Mouse (Mus musculus) gonadal fat pad, adult 2 months (tissue): ENCODE measurements around the gene Cacna1h. TPM values are rescaled to one million over a fixed set of nuclear protein-coding genes. Genes with fewer than 3 reads are reported as not detected.

Experiments used
- polyA plus RNA-seq: library from polyadenylated mRNA; depleted of rRNA; stranded (reverse); fragments of >200 nt; gene quantifications from 2 replicates; pipeline ENCODE4 v1.2.3, GENCODE M21; 2012; rRNA removed

Gene Cacna1h
- polyA plus RNA-seq, 1 experiment, result 8.9 TPM

Other genes with a start within 250 kb of the Cacna1h start
- gene BC003965, start 249.2 kb downstream of the Cacna1h start, polyA plus RNA-seq, result 9.5 and 10.5 TPM in 2 replicates
- 14.8 and 17.1 TPM in 2 replicates for gene Unkl, start 245.4 kb downstream of the Cacna1h start, polyA plus RNA-seq
- gene Gnptg, start 193.7 kb downstream of the Cacna1h start, polyA plus RNA-seq, result 58.7 and 60.3 TPM in 2 replicates
- gene Tsr3, start 193.6 kb downstream of the Cacna1h start, polyA plus RNA-seq, result 21.5 and 24.7 TPM in 2 replicates
- gene Baiap3, start 177.4 kb downstream of the Cacna1h start, polyA plus RNA-seq, result 4.0 and 4.3 TPM in 2 replicates
- gene Ube2i, start 159.2 kb downstream of the Cacna1h start, polyA plus RNA-seq, result 136 and 144 TPM in 2 replicates
- gene Prss34, start 135.4 kb downstream of the Cacna1h start, polyA plus RNA-seq, result 0.34 and 0.42 TPM in 2 replicates
- gene Prss28, start 125.1 kb downstream of the Cacna1h start, polyA plus RNA-seq, result not detected in 2 replicates
- 0.27 TPM in 1 of 2 replicates, not detected in the other for gene Prss29, start 115.1 kb downstream of the Cacna1h start, polyA plus RNA-seq
- gene Tpsab1, start 88.2 kb downstream of the Cacna1h start, polyA plus RNA-seq, result 0.32 and 0.44 TPM in 2 replicates
- gene Tpsb2, start 67.5 kb downstream of the Cacna1h start, polyA plus RNA-seq, result 4.3 and 9.6 TPM in 2 replicates
- gene Tpsg1, start 64.5 kb downstream of the Cacna1h start, polyA plus RNA-seq, result 0.25 TPM in 1 of 2 replicates, not detected in the other
- gene Tekt4, start 20.8 kb upstream of the Cacna1h start, polyA plus RNA-seq, result 3.0 and 4.3 TPM in 2 replicates
- 0.08 TPM in 1 of 2 replicates, not detected in the other for gene Sstr5, start 63.5 kb upstream of the Cacna1h start, polyA plus RNA-seq
- gene Sox8, start 136.9 kb upstream of the Cacna1h start, polyA plus RNA-seq, result 1.0 and 1.2 TPM in 2 replicates
- 23.3 and 24.8 TPM in 2 replicates for gene Lmf1, start 145.3 kb upstream of the Cacna1h start, polyA plus RNA-seq